Mouse (Mus musculus) spleen, postnatal 4 days (tissue): ENCODE results near the gene Pcp4l1.

Experiments
- DNase-seq, 2 experiments: peaks; one replicate each; pipeline ENCODE4 v3.0.0; 2022; ENCODE audit warnings: low spot score in 2 of 2

The Pcp4l1 gene

DNA sequence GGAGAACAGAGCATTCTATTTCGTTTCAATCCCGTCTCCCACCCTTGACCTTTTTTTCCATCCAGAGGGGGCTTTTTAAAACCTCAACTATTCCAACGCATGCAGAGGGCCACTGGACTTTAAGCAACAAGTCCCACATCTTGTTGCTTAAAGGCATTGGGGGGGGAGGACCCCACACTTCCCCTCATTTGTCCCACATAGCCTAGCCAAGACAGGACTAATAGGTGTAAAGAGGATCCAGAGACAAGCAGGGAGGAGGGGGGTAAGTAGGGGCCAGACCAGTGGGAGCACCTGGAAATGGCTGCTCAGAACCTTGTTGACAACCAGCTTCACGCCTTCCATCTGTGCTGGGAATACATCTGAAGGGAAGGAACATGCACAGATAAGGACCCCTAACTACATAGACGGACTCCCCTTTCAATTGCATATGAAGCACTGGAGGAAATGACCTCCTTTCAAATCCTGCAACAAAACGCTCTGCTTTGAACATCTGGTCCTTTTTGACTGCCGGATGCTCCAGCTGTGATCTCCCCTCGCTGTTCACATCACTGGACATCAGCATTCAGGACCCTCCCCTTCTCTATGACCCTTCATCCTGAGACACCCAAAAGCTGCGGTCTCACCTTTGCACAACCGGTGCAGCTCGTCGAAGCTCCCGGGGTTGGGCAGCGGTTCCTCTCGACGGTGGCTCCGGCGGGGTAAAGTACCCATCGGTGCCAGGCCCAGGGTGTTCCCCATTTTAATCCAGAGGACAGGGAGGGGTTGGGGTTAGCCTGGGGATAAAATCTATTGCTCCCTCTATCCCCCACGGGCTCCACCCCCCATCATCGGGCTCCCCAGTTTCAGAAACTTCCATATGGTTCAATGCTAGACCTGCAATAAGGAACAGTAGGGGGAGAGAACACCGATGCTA, 25.5 kb upstream of the Pcp4l1 start:
- peak in 1 of 2 experiments; percentile 71 for DNase-seq

GRCm38 (mm10) chr1:171220871-171221270, 24.8 kb upstream of the Pcp4l1 start:
- DNase-seq: peak; percentile 80 to 94

DNA sequence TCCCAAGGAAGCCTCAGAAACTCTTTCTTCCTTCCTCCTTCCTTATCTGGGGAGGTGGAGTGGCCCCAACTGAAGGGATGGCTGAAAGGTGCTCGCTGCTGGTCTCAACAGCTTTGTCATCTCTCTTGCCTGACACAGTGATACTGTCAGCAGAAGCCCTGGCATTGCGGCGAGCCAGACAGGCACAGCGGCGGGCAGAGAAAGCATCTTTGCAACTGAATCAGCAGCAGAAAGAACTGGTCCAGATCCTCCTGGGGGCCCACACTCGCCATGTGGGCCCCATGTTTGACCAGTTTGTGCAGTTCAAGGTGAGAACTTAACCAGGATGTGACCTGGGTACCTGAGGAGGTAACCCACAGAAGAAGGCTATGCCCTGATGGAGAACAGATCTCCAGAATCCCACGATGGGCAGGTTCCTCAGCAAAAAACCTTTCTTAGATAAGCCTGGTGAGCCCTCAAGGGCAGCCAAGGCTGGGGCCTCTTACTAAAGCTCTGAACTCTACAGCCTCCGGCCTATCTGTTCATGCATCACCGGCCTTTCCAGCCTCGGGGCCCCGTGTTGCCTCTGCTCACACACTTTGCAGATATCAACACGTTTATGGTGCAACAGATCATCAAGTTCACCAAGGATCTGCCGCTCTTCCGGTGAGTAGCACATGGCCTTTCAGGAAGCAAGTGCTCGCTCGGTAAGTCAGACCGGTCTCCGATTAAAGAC, 20.3 kb upstream of the Pcp4l1 start:
- no peak for DNase-seq

- DNase-seq: no peak
Measured at GRCm38 (mm10) chr1:171213801-171214496, 17.9 kb upstream of the Pcp4l1 start, which contains the start of gene Nr1i3. TSS of gene Nr1i3 (plus strand) at chr1:171213970.

GRCm38 (mm10) chr1:171212854-171213253, 16.8 kb upstream of the Pcp4l1 start:
- no peak for DNase-seq

DNA sequence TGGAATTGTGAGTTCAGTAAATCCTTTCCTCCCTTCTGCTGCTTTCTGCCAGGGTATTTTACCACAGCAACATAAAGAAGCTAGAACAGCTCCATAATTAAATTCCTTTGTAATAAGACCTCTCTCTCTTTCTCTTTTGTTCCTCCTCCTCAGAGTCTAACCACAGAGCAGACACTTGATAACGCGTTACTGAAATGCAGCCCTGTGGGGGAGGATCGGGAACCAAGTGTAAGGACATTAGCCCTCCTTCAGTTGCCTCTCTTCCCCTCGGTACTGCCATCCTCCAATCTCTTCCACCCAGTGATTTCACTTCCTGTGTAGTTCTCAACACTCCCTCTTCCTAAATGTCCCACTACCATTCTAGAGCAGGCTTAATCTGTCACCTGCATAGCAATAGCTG, 13.3 kb upstream of the Pcp4l1 start:
- DNase-seq: no peak

DNA sequence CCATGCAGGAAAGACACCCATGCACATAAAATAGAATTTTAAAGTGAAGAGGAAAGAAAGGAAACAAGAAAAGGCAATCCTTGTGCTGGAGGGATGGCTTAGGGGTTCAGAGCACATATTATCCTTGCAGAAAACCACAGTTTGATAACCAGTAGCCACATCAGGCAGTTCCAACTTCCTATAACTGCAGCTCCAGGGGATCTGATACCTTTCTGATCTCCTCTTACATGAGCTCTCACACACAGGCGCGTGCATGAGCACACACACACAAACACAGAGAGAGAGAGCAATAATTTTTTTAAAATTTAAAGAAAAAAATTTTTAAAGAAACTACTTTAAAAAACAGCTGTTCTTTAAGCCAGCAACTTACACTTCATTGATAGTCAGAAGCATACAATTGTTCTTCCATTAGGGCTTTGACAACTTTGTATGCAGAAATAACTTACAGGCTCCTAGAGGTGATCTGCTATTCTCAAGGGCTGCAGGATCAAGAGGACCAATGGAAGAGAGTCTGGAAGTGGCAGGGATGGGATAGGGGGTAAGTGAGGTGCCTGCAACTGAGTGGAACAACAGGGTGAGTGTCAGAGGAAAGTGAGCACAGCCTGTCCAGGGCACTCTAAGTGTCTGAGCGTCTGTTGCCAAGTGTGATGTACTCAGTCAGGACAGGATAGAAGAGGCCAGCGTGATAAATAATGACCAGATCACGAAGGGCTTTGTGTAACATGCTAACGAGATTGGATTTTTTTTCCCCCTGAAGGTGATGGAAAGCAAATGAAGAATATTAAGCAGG, 9.8 kb upstream of the Pcp4l1 start:
- DNase-seq: no peak

GRCm38 (mm10) chr1:171204249-171204644, 8.2 kb upstream of the Pcp4l1 start:
- no peak for DNase-seq

GRCm38 (mm10) chr1:171203471-171204248, 7.6 kb upstream of the Pcp4l1 start:
- DNase-seq: no peak

DNA sequence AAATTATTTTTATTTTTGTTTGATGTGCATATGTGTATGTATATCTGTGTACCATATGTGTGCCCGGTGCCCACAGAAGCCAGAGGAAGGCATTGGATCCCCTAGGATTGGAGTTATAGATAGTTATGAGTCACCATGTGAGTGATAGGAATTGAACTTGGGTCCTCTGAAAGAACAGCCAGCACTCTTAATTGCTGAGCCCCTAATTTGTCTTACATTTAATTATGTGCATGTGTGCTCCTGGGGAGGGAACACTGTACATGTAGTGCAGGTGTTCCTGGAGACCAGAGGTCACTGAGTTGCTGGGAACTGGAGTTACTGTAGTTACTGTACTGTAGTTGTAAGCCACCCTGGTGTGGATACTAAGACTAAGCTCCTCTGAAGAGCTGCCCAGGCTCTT, 4.7 kb upstream of the Pcp4l1 start:
- no peak for DNase-seq

DNA sequence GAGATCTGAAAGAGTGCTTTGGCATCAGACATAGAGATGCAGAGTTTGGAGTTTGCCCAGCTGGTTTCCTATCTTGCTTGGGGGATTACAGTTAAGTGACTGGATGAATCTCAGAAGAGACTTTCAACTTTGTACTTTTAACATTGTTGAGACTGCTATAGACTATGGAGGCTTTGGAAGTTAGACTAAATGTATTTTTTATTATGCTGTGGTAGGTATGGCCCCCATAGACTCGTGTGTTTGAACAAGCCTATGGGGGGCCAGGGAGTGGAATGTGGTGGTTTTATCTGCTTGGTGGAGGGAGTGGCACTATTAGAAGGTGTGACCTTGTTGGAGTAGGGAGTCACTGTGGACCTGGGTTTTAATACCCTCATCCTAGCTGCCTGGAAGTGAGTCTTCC, 3.5 kb upstream of the Pcp4l1 start:
- no peak for DNase-seq

- no peak for DNase-seq
Measured at GRCm38 (mm10) chr1:171195046-171195822, 834 bp downstream of the Pcp4l1 start.

DNA sequence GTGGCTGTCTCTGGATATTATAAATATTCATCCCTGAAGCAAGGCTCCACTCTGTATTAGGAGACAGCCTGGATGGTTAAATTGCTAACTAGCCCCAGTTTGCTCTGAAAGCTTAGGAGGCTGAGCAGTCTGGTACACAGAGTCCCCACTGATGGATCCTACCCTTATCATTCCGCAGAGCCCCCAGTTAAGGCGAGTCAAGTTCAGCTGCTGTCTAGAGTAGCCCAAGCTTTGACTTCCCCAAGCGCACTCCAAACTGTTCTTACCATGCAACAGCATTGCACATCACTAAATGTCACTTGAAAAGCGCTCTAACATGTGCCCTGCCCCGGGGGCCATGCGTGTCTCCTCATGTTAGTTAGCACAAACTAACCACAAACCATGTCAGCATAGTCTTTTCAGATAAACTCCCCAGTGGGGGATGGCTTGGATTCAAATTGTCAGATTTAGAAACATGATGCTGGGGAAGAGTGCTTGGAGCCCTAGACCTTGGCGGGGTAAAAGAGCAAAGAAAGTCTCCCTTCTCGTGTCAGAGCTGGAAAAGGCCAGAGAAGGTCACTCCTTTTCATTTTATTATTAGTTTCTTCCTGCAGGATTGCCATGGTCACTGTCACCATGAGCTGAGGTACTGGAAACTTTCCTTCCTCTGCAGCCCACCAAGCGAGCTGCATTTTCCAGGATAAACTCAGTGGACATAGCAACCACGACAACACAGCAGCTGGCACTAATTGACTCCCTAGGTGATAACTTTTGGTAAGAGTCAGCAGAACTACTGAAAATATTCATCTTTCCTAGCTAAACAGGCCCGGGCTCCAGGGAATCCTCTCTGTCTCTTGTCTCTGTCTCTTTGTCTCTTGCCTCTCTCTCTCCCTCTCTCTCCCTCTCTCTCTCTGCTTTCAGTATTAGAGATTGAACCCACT, 1.9 kb downstream of the Pcp4l1 start:
- DNase-seq: no peak

DNA sequence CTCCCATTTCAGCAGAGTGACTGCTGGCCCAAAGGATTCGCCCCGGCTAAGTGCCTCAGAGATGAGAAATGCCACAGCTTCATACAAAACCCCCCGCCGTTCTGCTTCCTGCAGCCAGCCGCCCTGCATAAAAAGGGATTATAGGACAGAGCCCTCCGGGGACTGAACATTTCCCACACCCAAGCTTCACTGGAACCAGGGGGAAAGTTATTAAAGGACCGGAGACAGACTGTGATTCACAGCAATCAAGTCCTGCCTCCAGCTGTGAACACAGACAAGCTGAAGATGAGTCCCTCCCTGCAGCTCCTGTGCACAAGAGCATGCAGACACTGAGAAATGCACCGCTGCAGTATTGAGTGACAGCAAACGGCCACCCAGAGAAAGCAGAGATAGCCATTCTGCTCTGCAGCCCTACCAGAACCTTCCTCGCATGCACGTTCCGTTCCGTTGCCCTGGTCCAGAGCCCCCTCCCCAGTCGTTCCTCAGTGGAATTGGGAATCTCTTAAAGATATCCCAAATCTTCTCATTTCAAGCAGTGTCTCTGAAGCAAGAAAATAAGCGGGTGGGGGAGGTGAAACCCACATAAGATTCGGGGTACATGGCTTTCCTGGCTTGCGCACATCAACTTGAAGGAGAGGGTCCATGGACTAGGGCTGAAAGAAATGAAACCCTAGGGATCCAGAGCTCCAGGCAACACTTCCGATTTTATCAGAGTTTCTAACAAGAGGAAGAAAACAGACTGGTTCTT, 2.8 kb downstream of the Pcp4l1 start:
- no peak for DNase-seq

DNA sequence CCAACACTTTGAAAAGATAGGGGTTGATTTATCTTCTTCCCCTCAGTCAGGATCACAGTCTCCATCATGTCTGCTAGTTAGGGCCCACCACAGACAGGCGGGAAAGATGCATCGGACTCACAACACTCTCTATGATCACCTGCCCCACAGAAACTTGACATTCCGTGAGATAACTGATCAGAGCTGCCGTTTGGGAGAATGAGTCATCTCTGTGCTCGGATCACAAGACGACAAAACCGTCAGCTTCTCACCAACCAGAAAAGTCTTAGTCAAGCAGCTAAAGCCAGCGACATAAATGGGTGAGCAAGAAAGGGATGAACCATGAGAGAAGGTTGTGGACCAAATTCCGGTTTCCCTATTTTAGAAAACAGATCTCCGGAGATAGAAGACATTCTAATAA, 3.8 kb downstream of the Pcp4l1 start:
- DNase-seq: no peak

- no peak for DNase-seq
Measured at GRCm38 (mm10) chr1:171190832-171191231, 5.2 kb downstream of the Pcp4l1 start.

DNA sequence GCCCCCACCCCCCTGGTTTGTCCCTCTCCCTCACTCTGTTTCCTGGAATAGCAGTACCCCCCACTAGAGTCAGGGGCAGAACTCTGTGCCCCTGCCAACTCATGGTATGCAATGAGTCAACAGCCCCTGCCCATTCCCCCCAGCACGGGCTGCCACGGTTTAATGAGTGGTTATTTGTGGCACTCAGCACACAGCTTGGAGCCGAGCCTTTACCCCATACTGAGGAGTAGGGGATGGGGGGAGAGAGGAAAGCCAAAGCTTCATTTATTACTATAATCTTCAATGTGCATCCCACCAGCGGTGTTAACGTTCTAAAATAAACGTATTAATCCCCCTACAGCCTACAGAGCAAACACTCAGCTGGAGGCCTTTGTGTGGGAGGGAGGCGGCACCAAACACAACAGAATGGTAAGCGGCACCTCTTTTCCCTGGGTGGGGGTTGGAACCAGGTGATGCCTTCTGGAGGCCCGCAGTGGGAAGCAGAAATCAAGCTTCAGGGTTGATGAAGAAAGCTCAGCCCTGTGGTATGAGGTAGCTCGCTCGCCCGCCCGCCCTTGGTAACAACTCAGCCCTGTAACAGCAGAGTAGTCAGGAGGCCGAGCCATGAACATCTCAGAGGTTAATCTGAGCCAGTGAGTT, 6.5 kb downstream of the Pcp4l1 start:
- no peak for DNase-seq

DNA sequence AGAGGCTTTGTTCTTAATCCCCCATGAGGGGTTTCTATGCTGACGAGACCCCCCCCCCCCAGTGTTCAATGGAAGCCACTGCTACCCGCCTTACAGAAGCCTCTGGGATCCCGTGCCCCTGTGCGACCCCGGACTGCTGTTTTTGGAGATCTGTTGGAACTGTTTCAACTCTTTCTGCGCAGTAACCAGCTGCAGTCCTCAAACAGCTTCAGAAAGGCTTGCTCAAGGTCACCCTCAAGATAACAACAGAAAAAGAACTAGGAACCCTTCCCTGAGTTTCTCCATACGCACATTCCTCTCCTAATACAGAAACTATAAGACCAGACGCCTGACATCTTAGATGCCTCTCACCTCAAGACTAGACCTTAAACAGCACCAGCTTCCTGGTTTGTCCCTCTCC, 7.0 kb downstream of the Pcp4l1 start:
- no peak for DNase-seq
